Mouse (Mus musculus): ENCODE data around the gene Mrps36. TPM values are rescaled to one million over a fixed set of nuclear protein-coding genes. Genes with fewer than 3 reads are reported as not detected.
"Not testable (repeated sequence)": the region's sequence is repeated elsewhere in the genome, so short reads cannot be mapped to it uniquely, and the experiment has no call there.

The Mrps36 gene
- total RNA-seq, 4 experiments from 2014 or later: 111 to 125 (median 118) TPM

GRCm38 (mm10) chr13:100732756-100733155, 11.7 kb downstream of the Mrps36 start:
- DNase-seq (ENCODE audit: low spot score in 2 of 2): no peak

- not testable (repeated sequence) for DNase-seq (ENCODE audit: low spot score in 2 of 2)
Observed at GRCm38 (mm10) chr13:100731462-100732046, 12.9 kb downstream of the Mrps36 start.

DNA sequence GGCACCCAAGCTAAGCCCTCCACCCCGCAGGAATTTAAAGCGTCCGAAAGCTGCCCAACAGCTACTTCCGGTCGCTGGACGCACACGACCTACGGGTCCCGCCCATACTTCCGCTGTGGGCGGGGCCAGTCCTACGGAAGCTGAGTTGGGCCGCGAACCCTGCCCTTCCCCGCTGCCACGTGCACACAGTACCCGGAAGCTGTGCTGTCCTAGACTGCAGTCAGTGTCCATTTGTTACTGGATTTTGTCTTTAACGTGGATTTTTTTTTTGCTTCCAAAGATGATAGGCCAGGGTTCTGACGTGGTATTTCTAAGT, 13.6 kb downstream of the Mrps36 start, which contains the start of gene Cdk7:
Cdk7 (minus strand) TSS at position 79 of the 316 bp plus-strand sequence.
- DNase-seq (ENCODE audit: low spot score in 2 of 2): peak; percentile 87 to 90

GRCm38 (mm10) chr13:100730153-100730860, 14.2 kb downstream of the Mrps36 start:
- DNase-seq (ENCODE audit: low spot score in 2 of 2): no peak

- not testable (repeated sequence) for DNase-seq (ENCODE audit: low spot score in 2 of 2)
Observed at GRCm38 (mm10) chr13:100728530-100728929, 15.9 kb downstream of the Mrps36 start.

GRCm38 (mm10) chr13:100728086-100728485, 16.4 kb downstream of the Mrps36 start:
- DNase-seq (ENCODE audit: low spot score in 2 of 2): no peak

- no peak for DNase-seq (ENCODE audit: low spot score in 2 of 2)
Observed at GRCm38 (mm10) chr13:100725194-100725593, 19.3 kb downstream of the Mrps36 start.

DNA sequence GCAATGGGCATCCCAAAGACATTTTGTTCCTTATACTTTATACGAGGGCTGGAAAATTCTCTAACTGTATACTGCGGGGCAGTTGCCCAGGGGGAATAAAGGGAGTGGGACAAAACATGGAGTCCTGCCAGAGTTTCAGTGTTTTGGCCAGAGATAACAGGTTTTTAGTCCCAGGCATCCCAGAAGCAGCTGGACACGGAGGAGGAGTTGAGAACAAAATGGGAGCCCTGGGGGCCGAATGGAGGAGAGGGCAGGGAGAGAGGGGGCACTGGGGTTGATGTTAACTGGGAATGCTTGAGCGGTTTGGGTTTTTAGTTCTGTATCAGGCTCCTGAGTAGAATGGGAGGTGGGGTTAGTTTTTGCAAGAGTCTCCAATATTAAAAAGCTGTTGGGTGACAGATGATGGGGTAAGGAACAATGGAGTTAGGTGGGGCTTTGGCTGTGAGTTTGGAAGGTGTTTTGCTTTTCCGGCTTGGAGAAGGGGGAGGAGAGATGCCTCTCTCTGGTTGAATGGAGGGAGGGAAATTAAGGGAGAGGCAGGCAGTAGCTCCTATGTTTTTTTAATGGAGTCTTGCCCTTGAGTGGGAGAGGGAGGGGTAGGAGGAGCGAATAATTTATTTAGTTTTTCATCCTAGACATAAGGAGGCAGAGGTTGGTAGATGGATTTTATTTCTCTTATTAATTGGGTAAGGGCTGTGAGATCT, 20.3 kb downstream of the Mrps36 start:
- no peak for DNase-seq (ENCODE audit: low spot score in 2 of 2)

DNA sequence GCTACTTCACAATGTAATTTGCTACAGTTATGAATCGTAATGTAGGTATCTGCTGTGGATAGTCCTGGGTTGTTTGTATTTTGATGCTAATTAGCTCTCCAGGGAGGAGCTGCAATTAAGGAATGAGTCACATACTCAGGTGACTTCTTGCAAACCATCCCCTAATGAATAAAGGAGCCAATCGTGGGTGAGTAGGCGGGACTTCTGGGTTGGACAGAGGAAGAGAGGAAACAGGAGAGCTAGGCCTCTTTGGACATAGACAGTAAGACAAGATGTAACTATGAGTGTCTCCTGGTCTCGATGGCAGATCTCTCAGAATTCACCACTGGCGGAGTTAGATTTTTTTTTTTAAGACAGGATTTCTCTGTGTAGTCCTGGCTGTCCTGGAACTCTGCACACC, 22.8 kb downstream of the Mrps36 start:
- no peak for DNase-seq (ENCODE audit: low spot score in 2 of 2)

GRCm38 (mm10) chr13:100715467-100715866, 29.0 kb downstream of the Mrps36 start:
- DNase-seq (ENCODE audit: low spot score in 2 of 2): no peak

GRCm38 (mm10) chr13:100706206-100706605, 38.3 kb downstream of the Mrps36 start:
- no peak for DNase-seq (ENCODE audit: low spot score in 2 of 2)

DNA sequence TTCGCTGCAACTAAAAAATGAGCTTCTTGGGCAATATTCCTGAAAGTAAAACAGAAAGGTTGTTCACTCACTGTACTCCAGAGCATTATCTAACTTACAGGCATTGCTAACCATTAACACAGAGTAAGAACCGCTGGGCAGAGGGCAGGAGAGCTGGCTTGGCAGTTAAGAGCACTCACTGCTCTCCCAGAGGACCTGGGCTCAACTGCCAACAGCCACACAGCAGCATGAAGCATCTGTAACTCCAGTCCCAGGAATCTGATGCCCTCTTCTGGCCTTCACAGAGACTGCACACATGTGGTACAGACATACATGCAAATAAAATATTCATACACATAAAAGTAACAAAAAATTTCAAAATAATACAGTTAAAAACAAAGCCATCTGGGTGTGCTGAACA, 41.0 kb downstream of the Mrps36 start:
- no peak for DNase-seq (ENCODE audit: low spot score in 2 of 2)

- DNase-seq (ENCODE audit: low spot score in 2 of 2): no peak
Observed at GRCm38 (mm10) chr13:100698866-100699265, 45.6 kb downstream of the Mrps36 start.

GRCm38 (mm10) chr13:100697541-100697940, 46.9 kb downstream of the Mrps36 start:
- DNase-seq (ENCODE audit: low spot score in 2 of 2): peak in 1 of 2 experiments; percentile 32

GRCm38 (mm10) chr13:100687513-100687912, 56.9 kb downstream of the Mrps36 start:
- DNase-seq (ENCODE audit: low spot score in 2 of 2): no peak

Other genes with a start within 250 kb of the Mrps36 start
- under 1 TPM in 1 of 4 experiments, not detected in 3; 0.29 TPM for gene Ocln, start 191.9 kb downstream of the Mrps36 start, total RNA-seq (2022)
- gene Marveld2, start 127.7 kb downstream of the Mrps36 start, total RNA-seq (2022): under 1 TPM; 0.43 to 0.94 (median 0.63) TPM
- gene Ak6, start 93.7 kb downstream of the Mrps36 start, total RNA-seq (2022): 10 to 100 TPM; 68.7 to 75.7 (median 73.5) TPM
- gene Rad17, start 93.6 kb downstream of the Mrps36 start, total RNA-seq (2022): 10 to 100 TPM; 10.0 to 14.6 (median 12.8) TPM
- 10 to 100 TPM in 1 of 4 experiments, 1 to 10 TPM in 3; 2.1 to 15.4 (median 9.3) TPM for gene Taf9, start 93.1 kb downstream of the Mrps36 start, total RNA-seq (2022)
- gene Ccdc125, start 74.9 kb downstream of the Mrps36 start, total RNA-seq (2022): under 1 TPM in 3 of 4 experiments, not detected in 1; 0.29 to 0.43 (median 0.38) TPM
- gene Cdk7, start 13.7 kb downstream of the Mrps36 start, total RNA-seq (2022): 10 to 100 TPM in 3 of 4 experiments, 1 to 10 TPM in 1; 9.1 to 13.1 (median 11.8) TPM
- gene Cenph, start 31.2 kb upstream of the Mrps36 start, total RNA-seq (2022): not detected
- gene Ccnb1, start 41.9 kb upstream of the Mrps36 start, total RNA-seq (2022): under 1 TPM in 1 of 4 experiments, not detected in 3; 0.25 TPM
- gene Slc30a5, start 88.8 kb upstream of the Mrps36 start, total RNA-seq (2022): 10 to 100 TPM in 1 of 4 experiments, 1 to 10 TPM in 3; 7.4 to 10.3 (median 8.9) TPM

Measured in gastrocnemius, adult 8-10 months (tissue).